Mouse (Mus musculus) layer of hippocampus, postnatal 10 days (tissue): ENCODE data around the gene Slc10a7. TPM values are rescaled to one million over a fixed set of nuclear protein-coding genes. Genes with fewer than 3 reads are reported as not detected.

ENCODE experiments used
- DNase-seq, 2 experiments: peaks; one replicate each; pipeline ENCODE4 v3.0.0; 2021; ENCODE audit warnings: low spot score in 2 of 2
- total RNA-seq, 2 experiments: library from RNA; stranded (reverse); gene quantifications; 2 replicates each; pipeline ENCODE4 v1.2.3; 2021

Gene Slc10a7
- total RNA-seq, 2 experiments from 2014 or later: 7.8 to 8.2 TPM

DNA sequence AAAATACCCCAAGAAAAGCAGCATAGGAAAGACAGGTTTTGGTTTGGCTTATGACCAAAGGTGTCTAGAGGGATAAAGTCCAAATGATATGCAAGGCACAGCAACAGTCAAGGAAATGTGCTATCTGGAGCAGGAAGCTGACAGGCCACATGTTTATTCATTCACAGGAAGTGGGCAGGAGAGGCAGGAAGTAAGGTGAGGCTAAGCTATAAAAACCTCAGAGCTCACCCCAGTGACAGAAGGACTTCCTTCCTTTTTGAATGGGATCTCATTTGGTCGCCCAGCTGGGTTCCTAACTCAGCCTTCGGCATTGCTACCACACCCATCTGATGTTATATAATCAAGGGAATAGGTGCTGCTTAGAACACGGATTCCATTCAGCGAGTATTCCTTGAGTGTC, 113.2 kb downstream of the Slc10a7 start:
- no peak for DNase-seq

DNA sequence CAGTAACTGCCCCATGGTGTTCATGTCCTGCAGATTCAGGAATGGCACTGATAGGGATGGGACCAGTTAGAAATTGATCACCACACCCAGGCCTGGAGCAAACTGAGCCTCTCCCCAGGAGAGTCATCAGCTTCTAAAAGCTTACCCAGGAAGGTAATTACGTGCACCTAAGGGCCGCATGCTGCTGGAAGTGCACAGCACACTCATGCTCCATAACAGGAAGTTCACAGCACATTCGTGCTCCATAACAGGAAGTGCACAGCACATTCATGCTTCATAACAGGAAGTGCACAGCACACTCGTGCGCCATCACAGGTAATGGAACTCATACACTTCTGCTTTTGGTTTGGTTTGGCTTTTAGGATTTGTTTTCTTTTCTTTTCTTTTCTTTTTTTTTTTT, 114.8 kb downstream of the Slc10a7 start:
- DNase-seq: no peak

DNA sequence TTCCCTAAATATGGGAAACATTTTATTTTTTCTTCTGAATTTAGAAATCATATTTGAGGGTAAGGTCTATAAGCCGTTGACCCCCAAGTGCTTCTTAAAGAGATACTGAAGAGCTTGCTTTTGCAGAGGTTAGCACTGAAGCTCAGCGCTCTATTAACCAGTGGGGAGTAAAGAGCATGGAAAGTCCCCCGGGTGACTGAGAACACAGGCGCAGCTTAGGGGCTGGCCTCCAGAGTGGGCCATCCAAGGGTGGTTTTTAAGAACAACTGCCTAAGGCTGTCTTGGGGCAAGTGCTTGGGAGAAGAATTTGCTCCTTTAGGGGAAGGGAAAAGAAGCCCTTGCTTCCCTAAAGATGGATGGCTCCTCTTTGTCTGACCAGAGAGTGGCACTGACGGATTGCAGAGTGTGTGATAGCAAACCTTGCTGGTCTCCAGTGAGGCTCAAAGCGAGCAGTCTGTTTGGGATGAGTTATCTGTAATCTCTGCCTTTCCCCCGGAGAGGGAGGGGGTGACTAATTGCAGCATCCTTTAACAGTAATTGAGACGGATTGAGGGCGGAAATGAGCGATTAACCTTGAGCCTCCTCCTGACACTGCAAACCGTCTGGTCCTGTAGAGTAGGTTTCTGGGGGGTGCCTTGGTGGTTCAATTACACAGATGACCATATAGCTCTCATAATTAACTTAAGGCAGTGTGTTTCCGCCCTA, 115.7 kb downstream of the Slc10a7 start:
- DNase-seq: no peak

DNA sequence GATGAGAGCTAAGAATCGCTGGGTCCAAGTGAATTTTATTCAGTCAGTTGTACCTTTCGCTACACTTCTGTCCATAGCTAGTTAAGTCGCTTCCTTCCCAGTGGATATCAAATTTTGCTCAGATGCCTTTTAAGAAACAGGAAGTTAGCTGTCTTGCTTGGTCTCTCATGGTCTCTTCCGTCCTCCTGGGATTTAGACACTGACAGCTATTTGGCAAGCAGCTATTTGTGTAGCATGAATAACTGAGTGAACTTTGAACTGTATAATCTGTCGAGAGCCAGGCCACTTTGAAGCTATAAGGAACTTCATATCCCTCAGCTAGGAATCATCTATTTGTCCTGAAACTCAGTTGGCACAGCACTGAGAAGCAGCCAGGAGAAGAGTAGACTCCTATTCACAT, 117.5 kb downstream of the Slc10a7 start:
- no peak for DNase-seq

DNA sequence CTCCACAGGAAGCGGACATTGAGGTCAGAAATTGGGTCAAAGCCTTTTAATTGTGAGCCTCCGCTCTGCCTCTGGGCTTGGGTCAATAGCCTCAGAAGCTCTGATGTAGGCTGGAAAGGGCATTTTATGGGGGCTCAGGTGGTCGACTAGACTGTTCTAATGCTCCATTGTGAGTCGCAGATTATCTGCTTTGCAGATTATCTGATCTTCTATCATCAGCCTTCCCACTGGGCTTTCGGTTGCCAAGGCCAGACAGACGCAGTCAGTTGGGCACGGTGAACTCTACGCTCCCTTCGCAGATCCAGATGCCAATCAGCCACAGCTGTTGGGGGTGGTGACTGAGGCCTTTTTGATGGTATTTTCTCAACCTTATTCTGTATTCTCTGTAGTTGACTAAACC, 118.6 kb downstream of the Slc10a7 start:
- DNase-seq: no peak

DNA sequence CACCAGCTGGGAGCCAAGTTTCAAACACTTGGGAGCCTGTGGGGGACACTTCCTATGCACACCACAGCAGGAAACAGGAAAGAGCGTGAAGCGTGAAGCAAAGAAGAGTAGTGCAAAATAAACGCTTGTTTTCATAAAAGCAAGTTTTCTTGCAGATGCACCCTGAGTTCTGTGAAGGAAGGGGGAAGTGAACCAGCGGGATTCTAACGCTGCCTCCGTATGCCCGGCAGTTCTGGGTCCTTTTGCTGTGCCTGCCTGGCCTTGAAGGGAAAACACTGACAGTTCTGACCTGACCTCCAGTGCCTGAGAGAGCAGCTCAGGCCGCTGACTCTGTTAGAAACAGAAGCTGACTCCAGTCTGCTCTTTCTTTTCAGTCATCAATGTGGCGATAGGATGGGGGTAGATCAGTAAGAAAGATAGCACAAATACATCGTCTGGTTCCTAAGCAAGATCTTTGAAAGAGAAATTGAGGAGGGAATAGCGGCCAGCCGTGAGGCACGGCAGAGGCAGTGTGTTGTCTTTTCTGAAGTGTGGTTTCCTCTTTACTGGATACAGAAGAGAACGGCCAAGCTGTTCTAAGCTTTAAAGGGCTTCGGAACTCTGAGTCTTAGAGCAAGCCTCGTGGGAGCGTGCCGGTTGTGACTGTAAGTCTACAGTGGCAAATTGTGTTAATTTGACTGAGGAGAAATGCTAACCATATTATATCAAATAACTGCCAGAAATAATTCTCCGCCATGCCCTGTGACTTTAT, 121.4 kb downstream of the Slc10a7 start:
- DNase-seq: no peak

DNA sequence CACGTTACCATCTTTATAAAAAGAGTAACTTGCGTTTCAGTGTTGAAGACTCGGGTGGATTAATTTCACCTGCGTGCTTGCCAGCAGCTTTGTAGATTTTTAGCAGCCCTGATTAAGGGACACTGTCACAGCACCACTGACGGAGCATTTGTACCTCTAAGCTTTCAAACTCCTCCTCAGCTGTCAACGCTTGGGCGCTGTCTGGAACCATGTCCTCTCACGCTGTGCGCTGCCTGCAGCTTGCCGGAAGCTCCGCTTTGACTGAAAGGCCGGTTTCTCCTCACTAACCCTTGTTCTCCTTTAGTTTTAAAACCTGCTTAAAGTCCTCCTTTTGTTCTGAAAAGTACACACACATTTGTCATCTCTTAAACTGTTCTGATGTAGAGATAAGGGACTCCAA, 123.9 kb downstream of the Slc10a7 start:
- DNase-seq: no peak

DNA sequence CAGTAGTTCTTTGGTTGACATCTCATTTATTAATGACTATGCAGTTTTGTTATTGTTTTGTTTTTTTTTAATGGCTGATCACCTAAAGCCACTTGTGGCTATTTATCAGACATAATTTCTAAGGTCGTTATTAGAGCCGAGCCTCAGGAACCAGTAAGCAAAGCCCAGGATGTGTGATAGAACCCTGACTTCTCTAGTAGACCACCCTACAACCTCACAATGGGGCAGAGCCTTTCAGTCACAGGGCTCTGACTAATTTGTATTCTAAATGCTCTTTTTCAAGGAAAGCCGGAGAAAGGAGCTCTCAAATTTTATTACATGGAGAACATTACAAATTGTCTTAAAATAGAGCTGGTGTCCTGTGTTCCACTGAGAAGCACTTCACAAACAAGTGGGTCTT, 124.9 kb downstream of the Slc10a7 start:
- no peak for DNase-seq

DNA sequence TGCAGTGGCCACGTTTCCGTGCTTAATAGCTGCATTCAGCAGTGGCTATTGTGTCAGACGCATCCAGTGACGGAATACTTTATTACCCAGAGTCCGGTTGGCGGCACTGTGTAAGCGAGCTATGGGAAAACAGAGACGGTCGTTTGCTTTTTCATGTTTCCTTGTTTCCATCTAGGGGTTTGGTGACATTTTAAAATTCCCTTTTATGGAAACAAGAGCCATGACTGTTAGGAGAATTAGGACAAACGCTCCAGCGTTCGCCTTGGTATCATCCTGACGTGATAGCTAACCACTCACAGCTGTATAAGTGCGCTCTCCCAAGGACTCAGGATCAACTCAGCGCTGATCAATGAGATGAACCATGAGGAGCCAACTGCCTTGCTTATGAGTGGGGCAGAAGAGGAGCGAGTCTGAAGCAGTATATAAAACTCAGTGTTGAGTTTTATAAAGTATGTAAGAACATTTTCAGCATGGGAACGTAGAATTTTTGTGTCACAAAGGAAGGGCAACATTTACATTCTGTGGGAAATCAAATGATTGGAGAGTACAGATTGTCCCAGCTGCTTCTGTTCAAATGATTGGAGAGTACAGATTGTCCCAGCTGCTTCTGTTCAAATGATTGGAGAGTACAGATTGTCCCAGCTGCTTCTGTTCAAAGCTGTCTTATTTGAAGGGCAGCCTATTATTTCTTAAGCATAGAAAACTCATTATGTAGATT, 125.5 kb downstream of the Slc10a7 start:
- DNase-seq: no peak

DNA sequence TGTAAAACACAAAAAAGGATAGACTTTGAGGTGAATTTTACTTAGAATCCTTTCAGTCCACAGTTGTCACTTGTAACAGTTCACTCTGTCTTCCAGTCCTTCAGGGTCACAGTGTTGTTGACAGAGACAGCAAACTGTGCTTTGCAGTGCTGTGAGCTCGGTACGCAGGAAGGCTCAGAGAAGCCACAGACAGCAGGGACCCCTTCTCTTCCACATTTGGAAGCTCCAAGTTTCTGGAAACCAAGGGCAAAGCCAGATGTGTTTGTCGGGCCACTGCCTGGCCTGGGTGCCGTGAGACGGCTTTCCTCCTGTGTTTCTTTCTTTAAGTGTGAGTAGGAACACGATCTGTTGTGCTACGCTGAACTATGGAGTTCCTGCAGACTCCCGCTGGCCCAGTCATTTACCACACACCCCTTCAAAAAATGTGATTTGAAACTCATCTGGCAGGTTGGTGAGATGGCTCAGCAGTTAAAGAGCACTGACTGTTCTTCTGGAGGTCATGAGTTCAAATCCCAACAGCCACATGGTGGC, 126.2 kb downstream of the Slc10a7 start:
- DNase-seq: no peak

DNA sequence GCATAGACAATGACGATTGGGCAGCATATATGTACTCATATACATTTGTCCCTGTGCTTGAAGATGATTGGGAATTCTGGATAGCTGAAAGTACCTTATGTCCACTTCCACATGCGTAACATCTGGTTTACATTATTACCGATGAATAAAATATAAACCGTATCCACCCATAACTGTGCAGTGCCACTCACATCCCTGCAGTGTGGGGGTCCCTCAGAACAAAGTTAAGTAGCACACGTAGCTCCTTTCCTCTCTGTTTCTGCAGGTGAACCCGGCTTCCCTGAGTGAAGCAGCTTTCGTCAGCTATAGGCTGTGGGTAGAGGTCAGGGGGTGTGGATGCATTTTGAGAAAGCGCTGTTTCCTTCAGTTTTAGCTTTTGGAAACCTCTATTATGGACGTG, 132.8 kb downstream of the Slc10a7 start:
- DNase-seq: no peak

DNA sequence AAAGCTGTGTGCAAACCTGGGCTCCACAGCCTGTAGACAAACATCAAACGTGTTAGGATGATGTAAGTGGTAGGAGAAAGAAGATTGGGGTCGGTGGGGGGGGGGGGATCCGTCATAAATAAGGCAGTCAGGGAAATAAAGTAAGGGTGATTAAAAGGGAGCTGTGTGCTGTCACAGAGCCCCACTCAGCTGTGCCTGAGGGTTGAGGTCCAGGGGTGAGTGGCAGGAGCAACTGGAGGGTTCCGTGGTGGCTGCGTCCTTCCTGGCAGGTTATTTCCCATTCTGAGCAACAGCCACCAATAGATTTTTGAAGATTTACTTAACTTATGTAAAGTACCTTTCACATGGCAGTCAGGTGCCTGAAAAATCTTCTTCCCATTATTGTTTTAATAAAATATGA, 133.2 kb downstream of the Slc10a7 start:
- no peak for DNase-seq

DNA sequence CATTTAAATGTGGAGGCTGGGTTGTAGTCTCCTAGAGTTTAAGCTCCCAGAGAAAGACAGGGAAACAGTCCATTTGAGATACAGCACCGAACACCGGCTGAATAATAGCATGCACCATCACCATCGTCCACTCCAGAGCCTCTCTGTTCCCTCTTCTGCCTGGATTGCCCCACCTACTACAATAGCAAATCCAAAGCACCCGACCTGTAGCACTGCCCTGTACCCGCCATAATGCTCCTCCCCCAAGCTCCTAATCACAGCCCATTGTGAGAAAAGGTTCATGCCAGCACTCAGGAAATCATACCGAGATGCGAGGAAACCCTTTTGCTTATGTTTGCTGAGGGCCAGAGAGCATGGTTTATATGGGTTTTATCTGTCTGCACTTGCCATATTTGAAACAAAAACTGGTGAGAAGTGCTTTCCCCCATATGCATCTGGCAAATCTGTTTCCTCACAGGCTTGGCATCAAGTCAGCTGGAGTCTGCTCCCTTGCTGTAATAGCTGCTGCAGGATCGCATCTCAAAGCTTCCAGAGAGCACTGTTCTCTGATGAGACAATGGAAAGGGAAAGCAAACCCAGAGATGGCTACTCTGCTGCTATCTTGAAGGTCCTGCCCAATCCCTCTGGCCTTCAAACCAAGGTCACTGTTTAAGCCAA, 138.0 kb downstream of the Slc10a7 start:
- DNase-seq: peak; percentile 28 to 32

DNA sequence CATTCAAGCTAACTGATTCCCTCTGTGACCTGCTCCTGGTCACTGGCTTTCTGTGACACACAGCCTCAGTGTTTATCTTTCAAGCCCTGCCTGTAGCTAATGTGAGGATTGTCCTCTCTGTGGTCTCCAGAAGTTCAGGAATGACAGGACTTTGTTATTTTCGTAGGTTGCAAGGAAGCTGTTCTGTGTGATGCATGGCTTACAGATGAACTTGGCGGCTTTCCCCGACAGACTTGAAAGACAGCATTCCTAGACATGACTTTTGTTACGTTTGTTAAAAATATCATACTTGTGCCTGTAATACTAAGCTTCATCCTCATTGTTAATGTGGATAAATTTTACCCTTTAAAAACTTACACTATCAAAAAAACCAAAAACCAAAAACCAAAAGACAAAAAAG, 138.7 kb downstream of the Slc10a7 start:
- DNase-seq: no peak

DNA sequence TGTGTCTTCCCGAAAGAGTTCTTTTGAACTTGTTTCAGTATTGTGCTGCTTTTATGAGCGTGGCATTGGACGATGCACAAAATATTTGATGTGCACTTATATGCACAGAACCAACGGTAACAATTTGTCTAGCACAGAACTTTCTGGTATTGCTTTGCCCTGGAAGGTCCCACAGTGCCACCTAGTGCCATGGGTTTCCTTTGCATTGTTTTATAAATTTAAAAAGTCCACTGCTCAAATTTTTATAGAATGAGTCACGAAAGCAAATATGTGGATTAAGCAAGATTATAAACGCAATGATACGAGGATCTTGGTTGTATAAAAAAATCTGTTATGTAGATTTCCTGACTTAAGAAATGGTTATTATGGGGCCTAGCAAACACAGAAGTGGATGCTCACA, 139.8 kb downstream of the Slc10a7 start:
- peak; percentile 72 to 82 for DNase-seq

DNA sequence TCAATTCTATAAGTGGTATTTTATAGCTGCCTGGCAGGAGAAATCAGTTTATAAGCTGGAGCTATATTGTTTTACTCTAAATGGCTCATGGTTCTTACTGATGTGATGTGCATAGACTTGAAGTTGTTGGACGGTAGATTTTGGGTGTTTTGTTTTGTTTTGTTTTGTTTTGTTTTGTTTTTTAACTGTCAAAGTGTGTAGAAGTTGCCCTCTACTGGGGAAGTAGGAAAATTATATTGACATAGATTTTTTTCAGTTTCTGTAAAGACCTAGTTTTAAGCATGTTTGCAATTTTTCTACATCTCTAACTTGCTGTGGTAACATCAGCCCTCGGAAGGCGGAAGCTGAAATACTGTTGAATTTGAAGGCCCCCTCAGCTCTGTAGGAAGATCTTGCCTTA, 142.5 kb downstream of the Slc10a7 start:
- DNase-seq: no peak

DNA sequence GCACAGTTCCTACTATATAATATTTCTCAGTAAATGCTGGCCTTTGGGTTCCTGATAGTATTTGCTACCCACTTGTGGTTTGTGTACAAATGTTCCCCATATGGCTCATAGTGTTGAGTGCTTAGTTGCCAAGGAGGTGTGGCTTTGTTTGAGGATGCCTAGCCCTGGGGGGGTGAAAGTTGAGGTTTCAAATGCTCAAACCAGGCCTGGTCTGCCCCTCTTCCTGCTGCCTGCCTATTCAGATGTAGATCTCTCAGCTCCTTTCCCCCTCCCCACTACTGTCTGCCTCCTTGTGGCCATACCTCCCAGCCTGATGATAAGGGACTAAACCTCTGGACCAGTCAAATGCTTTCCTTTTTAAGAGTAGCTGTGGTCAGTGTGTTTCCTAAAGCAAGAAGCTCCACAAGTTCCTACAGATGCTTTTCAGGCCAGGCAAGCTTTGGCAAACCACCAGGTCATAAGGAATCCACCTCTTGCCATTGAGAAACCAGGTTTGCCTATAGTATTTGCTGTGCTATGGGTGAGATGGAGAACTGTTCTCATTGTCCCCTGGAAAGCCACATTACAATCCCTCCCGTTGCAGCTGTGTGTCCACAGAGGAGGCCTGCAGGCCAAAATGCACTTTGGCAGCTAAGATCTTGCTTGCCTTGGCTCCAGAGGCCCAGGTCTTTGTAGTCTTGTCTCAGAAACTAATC, 146.4 kb downstream of the Slc10a7 start:
- no peak for DNase-seq

DNA sequence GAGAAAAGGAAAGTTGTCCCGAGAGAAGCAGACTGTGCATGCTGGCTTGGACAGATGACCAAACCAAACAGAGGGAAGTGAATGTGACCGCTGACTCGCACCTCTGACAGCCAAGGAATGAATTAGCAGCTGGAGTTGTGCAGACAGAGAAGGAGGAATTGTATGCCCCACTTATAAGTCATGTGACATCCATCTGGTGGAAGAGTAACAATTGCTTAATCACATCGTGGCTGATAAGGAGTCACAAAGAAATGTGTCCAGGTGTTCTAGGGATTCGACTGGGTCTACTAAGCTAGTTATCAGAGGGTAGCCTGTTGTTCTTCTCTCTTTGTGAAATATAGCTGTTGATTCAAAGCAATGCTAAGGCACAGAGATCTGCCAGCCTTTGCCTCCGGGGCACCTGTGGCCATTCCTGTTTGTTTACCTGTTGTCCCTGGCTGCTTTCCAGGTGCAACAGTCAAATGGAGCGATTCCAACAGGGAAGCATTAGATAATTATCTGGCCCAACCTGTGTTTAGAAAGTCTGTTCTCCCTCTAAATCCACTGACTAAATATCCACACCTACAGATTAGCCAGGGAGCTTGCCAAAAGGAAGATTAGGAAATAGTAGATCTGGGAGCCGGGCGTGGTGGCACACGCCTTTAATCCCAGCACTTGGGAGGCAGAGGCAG, 147.7 kb downstream of the Slc10a7 start:
- DNase-seq: no peak

DNA sequence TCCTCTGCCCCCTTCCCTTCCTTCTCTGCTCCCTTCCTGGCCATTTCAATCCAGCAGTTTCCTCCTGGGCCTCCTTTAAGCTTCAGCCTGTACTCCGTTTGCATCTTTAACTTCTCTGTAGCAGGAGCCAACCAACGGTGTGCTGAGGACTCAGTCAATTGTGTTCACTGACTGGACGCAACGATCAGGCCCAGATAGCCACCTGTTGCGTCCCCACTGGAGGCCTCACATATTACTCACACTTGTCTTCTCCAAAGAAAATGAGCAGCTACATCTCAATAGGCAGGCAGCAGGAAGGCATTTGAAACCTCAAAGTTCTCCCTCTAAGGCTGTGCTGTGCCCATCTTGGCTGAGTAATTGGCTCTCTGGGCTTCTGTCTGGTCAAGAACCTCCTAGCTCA, 149.0 kb downstream of the Slc10a7 start:
- DNase-seq: no peak

DNA sequence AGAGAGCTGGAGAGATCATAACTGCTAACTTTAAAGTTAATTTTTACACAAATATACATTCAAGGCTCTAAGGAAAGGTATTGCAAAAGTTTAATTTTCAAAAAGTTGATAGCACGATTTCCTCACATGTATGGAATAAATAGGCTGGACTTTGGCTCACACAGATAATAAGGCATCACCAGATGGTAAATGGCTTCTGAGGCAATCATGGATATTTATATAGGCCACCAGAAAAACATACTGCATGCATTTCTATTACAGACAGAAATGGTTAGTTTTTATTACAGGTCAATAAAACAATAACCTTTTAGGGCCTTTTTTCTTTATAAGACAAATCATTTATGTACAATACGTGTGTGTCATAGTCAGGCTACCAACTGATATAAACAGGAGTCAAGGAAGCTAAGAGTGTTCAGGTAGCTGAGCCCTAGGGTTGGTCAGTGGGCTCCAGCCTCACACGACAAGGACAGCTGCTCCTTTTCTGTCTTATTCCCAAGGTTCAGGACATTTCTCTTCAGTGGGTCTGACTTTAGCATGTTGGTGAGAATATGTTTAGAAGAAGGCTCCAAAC, 150.6 kb downstream of the Slc10a7 start:
- DNase-seq: no peak
